Mouse (Mus musculus) forebrain, embryonic 11.5 days (tissue): ENCODE measurements around the gene Wapl. TPM values are rescaled to one million over a fixed set of nuclear protein-coding genes. Genes with fewer than 3 reads are reported as not detected.

Experiments
- ATAC-seq: fragments of 200-750 bp; cut with Nextera tagmentation; replicated peaks from 2 replicates; pipeline ENCODE4 v1.8.0; 2017; ENCODE audit warnings: moderate TSS enrichment; ENCODE audit not compliant: low FRiP score
- DNase-seq: peaks from one replicate; pipeline ENCODE4 v3.0.0-alpha.2; 2017; ENCODE audit warnings: low spot score
- H3K27ac ChIP-seq: fragments of 300-500 bp; sonication (generic); 2 replicates; pipeline ENCODE4 v1.5.1; 2014; ENCODE audit warnings: low read depth, low read length
- H3K27me3 ChIP-seq: fragments of 300-500 bp; sonication (generic); 2 replicates; pipeline ENCODE4 v1.6.1; 2014; ENCODE audit warnings: mild to moderate bottlenecking, low read length, mixed read lengths; ENCODE audit not compliant: control insufficient read depth, insufficient read depth
- H3K36me3 ChIP-seq: fragments of 300-500 bp; sonication (generic); 2 replicates; pipeline ENCODE4 v1.6.1; 2014; ENCODE audit warnings: mild to moderate bottlenecking, low read length, moderate library complexity, mixed read lengths; ENCODE audit not compliant: control insufficient read depth, insufficient read depth
- H3K4me1 ChIP-seq: fragments of 300-500 bp; sonication (generic); replicated peaks from 2 replicates; pipeline ENCODE4 v1.6.1; 2014; ENCODE audit warnings: low read length, mixed read lengths; ENCODE audit not compliant: control insufficient read depth, insufficient read depth
- H3K4me2 ChIP-seq: fragments of 300-500 bp; sonication (generic); 2 replicates; pipeline ENCODE4 v1.6.1; 2014; ENCODE audit warnings: low read depth, mild to moderate bottlenecking, low read length, moderate library complexity, mixed read lengths; ENCODE audit not compliant: severe bottlenecking
- H3K4me3 ChIP-seq: fragments of 300-500 bp; sonication (generic); 2 replicates; pipeline ENCODE4 v1.5.1; 2014; ENCODE audit warnings: low read depth, low read length
- H3K9ac ChIP-seq: fragments of 300-500 bp; sonication (generic); 2 replicates; pipeline ENCODE4 v1.6.1; 2014; ENCODE audit warnings: low read length
- H3K9me3 ChIP-seq: fragments of 300-500 bp; sonication (generic); 2 replicates; pipeline ENCODE4 v1.6.1; 2016; ENCODE audit warnings: low read length, mixed read lengths; ENCODE audit not compliant: control insufficient read depth
- WGBS: fragments of 180-500 bp; shearing (Covaris S2); extraction: QIAGEN DNeasy Blood & Tissue Kit; methylation state at CpG from one replicate; pipeline ENCODE4 v1.1.7; 2014; 5-methylcytosine and 5-hydroxymethylcytosine counted together
- polyA plus RNA-seq: library from polyadenylated mRNA; unstranded; fragments of >200 nt; fragmentation: Nextera tagmentation; extraction: Ambion mirVana; gene quantifications from 2 replicates; pipeline ENCODE4 v1.2.1, GENCODE M21; 2014

Wapl gene
- polyA plus RNA-seq, 1 experiment from 2014 or later: 34.5 TPM

DNA sequence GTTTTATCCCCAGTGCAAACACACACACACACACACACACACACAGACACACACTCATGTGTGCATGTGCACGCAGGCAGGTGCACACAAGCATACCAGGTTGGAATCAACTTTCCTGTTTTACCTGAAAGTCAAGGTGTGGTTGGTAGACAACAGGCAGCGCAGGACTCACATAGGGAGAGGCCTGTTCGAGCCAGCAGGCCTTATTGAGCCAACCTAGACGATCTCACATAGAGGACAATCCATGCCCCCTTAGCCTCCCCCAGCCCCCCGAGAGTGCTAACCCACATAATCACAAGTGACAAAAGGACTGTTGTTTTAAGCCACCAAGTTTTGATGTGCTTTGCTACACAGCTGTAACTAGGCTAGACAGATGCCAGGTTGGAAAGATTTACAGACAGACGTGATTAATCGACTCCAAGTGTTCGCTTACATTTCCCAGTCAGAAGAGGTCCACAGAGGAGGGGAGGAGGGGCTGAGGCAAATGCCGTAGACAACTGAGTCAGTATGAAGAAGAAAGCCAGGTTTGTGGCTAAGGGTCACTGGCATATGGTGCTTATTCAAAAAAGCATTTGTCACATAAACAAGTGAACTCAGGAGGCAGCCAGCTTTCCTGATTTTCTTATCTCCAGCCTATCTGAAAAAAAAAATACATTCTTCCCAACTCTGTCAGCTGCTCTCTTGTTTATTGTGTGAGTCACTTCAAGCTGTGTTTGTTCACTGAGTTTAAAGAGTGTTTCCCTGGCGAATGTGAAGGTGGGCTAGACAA lies 90.2 kb downstream of the Wapl start:
- no peaks in the 10 kb centered on the region for H3K4me1 ChIP-seq
- no peaks in the 10 kb centered on the region for H3K9me3 ChIP-seq
- H3K4me2 ChIP-seq: no peak overlapping the region
- H3K27ac ChIP-seq: no peak overlapping the region
- H3K36me3 ChIP-seq: no peaks in the 10 kb centered on the region
- WGBS: 73% methylated on average over 10 of the region's 10 CpGs
- no peaks in the 10 kb centered on the region for H3K27me3 ChIP-seq
- DNase-seq (no peak), ATAC-seq (no peak)
- H3K9ac ChIP-seq: no peak overlapping the region
- no peak overlapping the region for H3K4me3 ChIP-seq

DNA sequence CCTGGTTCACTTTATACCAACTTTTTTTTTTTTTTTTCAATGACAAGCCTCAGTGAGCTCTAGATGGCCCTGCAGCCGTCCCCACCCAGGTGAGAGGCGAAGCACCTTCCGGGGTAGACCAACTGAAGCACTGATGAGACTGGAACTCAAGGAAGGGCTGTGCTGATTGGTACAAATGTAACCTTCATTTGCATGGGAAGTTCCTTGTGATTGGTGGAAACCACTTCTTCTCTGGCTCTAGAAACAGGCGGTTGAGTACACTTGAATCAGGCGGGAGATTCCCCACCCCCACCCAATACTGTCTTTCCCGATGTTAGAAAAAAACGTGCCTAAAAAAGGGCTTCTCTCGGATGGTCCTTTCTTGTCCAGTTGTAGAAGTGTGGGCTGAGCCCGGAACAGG lies 91.2 kb downstream of the Wapl start:
- Histone ChIP-seq H3K9ac (no peak overlapping the region), H3K27ac (no peak overlapping the region), H3K9me3 (no peaks in the 10 kb centered on the region), H3K4me1 (peaks cover 2% of the 10 kb centered on the region; the same call in 1 of the 2 replicates), H3K36me3 (no peaks in the 10 kb centered on the region), H3K4me2 (no peak overlapping the region), H3K4me3 (no peak overlapping the region), H3K27me3 (no peaks in the 10 kb centered on the region)
- DNase-seq (no peak), ATAC-seq (no peak)
- WGBS: 87% methylated on average over 9 of the region's 9 CpGs

DNA sequence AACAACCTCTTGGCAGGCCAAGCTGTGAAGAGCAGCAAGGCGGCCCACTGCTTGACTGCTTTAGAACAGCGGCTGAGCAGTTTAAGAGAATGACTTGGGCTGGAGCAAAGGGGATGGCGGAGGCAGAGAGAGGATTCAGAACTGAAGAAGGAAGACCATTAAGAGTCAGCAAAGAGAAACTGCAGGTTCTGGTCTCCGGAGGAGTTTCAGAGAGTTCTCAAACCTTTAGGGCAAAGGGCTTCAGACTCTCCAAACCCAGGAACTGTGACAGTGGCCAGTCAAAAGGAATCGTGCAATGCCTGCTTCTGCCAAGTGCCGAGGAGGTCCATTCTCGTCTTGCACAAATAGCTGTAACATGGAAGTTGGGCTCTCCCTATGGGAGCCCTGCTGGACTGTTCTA lies 91.7 kb downstream of the Wapl start:
- WGBS: 95% methylated on average over 7 of the region's 7 CpGs
- H3K9me3 ChIP-seq: no peaks in the 10 kb centered on the region
- peaks cover 2% of the 10 kb centered on the region; the same call in 1 of the 2 replicates for H3K4me1 ChIP-seq
- H3K4me3 ChIP-seq: no peak overlapping the region
- H3K4me2 ChIP-seq: no peak overlapping the region
- H3K9ac ChIP-seq: no peak overlapping the region
- H3K27ac ChIP-seq: no peak overlapping the region
- H3K27me3 ChIP-seq: no peaks in the 10 kb centered on the region
- DNase-seq (no peak), ATAC-seq (no peak)
- no peaks in the 10 kb centered on the region for H3K36me3 ChIP-seq

DNA sequence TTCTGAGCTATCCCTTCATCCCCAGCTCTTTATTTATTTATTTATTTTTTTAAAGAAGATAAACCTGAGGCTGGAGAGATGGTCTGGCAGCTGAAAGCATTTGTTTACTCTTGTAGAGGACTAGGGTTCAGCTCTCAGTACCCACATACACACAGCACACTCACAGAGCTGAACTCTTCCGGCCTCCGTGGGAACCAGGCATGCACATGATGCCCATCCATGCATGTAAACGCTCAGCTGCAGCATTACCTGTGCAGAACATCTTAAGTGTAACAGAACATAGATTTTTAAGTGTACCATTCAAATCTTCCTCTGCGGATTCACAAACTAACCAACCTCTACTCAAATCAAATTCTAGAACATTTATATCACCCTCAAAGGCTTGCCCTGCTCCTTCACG lies 92.5 kb downstream of the Wapl start:
- Histone ChIP-seq H3K36me3 (no peaks in the 10 kb centered on the region), H3K4me2 (no peak overlapping the region), H3K27ac (no peak overlapping the region), H3K4me1 (peaks cover 2% of the 10 kb centered on the region; the same call in 1 of the 2 replicates), H3K27me3 (no peaks in the 10 kb centered on the region), H3K4me3 (no peak overlapping the region), H3K9me3 (no peaks in the 10 kb centered on the region), H3K9ac (no peak overlapping the region)
- ATAC-seq (no peak), DNase-seq (no peak)
- WGBS: 88% methylated on average over 5 of the region's 5 CpGs

DNA sequence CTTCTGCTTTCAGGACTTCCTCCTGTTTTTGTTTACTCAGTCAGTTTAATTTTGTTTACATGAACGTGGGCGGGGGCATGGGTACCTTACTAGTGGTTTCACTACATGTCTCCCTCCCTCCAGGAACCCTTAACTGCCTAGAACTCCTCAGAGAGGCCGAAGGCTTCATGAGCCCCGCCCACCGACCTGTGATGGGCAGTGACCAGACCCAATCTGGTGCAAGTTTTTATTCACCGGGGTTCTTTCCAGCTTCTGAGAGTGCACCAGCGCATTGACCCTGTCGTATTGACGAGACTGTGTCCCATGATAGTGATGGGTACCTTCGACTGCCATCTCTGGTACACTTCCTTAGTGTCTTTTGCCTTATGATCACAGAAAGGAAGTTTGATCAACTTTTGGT lies 94.6 kb downstream of the Wapl start:
- DNase-seq: peak; percentile 81
- Histone ChIP-seq H3K9ac (no peak overlapping the region), H3K36me3 (no peaks in the 10 kb centered on the region), H3K4me3 (peak overlapping the region; percentile 42), H3K4me1 (peaks cover 2% of the 10 kb centered on the region; the same call in 1 of the 2 replicates), H3K27me3 (no peaks in the 10 kb centered on the region), H3K4me2 (peak overlapping the region; percentile 83), H3K9me3 (no peaks in the 10 kb centered on the region), H3K27ac (no peak overlapping the region)
- ATAC-seq: peak; percentile 79
- WGBS: under 1% methylated on average over 10 of the region's 10 CpGs

DNA sequence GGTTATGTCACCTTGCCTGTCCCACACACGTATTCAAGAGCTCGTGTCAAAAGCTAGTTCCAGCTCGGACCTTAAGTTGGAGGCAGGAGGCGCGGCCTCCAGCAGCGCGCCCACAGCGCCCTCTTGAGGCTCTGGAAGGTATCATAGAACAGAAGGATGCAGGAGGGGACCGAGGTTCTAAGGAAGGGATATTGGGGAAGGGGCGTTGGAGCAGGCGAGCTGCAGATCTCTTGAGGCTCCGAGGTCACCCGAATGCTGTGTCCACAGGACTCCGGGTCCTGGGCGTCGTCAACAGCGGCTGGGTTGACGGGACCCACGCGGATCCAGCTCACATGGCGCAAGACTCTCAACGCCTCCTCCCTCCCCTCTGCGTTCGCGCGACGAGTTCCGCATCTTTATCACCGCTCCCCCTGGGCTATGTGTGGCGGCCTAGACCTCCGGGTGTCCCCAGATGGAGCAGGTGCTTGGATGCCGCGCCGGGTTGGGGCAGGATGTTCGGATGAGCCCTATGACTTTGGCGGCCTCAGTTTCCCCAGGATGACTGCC lies 95.4 kb downstream of the Wapl start:
- Histone ChIP-seq H3K4me2 (peak overlapping the region; percentile 83), H3K9ac (peak overlapping the region; percentile 56), H3K27me3 (no peaks in the 10 kb centered on the region), H3K4me3 (peak overlapping the region; percentile 42), H3K9me3 (no peaks in the 10 kb centered on the region), H3K36me3 (no peaks in the 10 kb centered on the region), H3K27ac (no peak overlapping the region), H3K4me1 (peaks cover 2% of the 10 kb centered on the region; the same call in 1 of the 2 replicates)
- WGBS: under 1% methylated on average over 29 of the region's 36 CpGs
- ATAC-seq: peak; percentile 77
- peak; percentile 88 for DNase-seq

DNA sequence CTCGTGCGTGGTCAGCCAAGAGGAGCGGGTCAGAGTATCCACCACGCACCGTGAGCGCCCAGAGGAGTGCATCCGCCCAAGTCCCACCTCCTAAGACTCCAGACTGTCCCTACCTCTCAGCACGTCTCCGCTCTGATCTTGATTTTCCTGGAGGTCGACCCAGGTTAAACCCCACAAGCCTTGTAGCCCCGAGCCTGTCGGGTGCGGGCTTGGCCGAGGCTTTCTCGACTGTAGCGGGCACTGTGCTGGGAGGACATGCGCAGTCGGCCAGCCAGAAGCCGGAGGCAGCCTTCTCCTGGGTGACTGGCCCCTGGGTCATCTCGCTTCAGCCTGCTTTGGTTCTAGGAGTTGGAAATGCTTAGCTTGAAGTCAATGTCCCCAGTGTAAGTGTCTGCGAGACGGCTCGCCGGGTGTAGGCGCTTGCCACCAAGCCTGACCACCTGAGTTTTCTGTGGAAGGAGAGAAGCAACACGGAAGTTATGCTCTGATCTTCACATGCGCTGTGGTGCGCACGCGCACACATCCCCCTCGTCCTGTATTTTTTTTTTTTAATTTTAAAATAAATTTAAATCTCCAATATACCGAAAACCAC lies 95.9 kb downstream of the Wapl start:
- ATAC-seq (peak; percentile 67), DNase-seq (peak; percentile 74)
- Histone ChIP-seq H3K27ac (no peak overlapping the region), H3K4me2 (peak overlapping the region; percentile 83), H3K4me3 (peak overlapping the region; percentile 42), H3K36me3 (no peaks in the 10 kb centered on the region), H3K4me1 (peaks cover 2% of the 10 kb centered on the region; the same call in 1 of the 2 replicates), H3K9ac (peak overlapping the region; percentile 56), H3K27me3 (no peaks in the 10 kb centered on the region), H3K9me3 (no peaks in the 10 kb centered on the region)
- 21% methylated on average over 32 of the region's 32 CpGs for WGBS

DNA sequence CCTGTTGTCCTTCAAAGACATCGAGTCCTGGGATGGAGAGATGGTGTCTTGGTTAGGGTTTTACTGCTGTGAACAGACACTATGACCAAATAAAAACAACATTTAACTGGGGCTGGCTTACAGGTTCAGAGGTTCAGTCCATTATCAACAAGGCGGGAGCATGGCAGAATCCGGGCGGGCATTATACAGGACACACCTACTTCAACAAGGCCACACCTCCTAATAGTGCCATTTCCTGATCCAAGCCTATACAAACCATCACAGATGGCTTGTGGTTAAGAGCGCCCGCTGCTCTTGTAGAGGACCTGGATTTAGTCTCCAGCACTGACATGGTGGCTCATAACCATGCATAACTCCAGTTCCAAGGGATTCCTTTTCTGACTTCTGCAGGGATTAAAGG lies 96.7 kb downstream of the Wapl start:
- no peaks in the 10 kb centered on the region for H3K36me3 ChIP-seq
- WGBS: 84% methylated on average over 6 of the region's 6 CpGs
- peaks cover 2% of the 10 kb centered on the region; the same call in 1 of the 2 replicates for H3K4me1 ChIP-seq
- H3K27ac ChIP-seq: no peak overlapping the region
- no peak overlapping the region for H3K4me2 ChIP-seq
- H3K4me3 ChIP-seq: no peak overlapping the region
- no peak for DNase-seq
- H3K27me3 ChIP-seq: no peaks in the 10 kb centered on the region
- no peaks in the 10 kb centered on the region for H3K9me3 ChIP-seq
- H3K9ac ChIP-seq: no peak overlapping the region
- ATAC-seq: no peak
